Mouse (Mus musculus): ENCODE data around the gene Ugcg.

GRCm38 (mm10) chr4:59242221-59242620, 53.2 kb downstream of the Ugcg start:
- TF ChIP-seq CTCF (conservative IDR thresholded peaks at IDR 0.05; ENCODE audit: low read length), result no peak
- no peak for TF ChIP-seq POU5F1 (IDR thresholded peaks at IDR 0.05; ENCODE audit: borderline replicate concordance, low read length)

Measured in E14TG2a.4 (cell line).